Mouse (Mus musculus) CH12F3 (cell line): Measurements from ENCODE around the gene Pigk.

Experiments used
- in situ Hi-C: fragments of 300-500 bp; cut with MboI; formaldehyde crosslinking; loops from 2 replicates; pipeline ENCODE4 v1.14.3; 2020; ENCODE audit warnings: low sequenced_read_pairs

The Pigk gene

DNA sequence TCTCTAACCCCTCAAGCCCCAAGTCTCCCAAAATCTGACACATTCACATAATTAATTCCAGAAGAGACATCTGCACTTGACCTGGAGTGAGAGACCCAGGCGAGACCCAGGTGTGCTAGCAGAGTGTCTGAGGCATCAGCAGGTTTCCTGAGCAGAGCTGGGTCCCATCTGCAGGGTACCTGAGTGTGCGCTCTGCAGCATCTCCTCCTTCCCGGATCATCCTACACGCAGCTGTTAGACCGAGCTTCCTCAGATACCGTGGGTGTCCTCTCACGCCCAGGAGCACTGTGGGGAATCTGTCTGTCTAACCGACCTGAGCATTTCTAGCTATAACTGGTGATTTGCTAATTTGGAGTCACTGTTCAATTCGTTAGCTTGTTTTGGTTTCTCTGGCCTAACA, 10.5 kb downstream of the Pigk start:
- in situ Hi-C loops, result no loop called here

DNA sequence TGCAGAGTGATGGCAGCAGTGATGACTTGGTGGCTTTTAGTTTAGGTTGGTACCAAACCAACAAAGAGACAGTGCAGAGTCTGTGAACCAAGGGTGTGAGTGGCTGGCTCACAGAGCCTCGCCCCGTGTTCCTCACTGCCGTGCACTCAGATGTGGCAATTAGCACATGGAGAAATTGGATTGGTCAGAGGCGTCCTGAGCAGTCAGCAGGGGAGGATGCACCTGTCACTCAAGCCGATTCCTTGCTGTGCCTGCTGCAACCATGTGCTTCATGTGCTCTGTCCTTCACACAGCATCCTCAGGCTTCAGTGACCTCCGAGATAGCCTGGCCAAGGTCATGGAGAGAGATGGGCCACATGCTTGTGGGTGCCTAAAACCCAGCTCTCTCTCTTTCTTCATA, 14.3 kb downstream of the Pigk start:
- in situ Hi-C loops, result loop anchor here (25.0 kb wide), 2 partner anchors 466 to 616 kb away; partner anchors contain the start of gene Nexn

DNA sequence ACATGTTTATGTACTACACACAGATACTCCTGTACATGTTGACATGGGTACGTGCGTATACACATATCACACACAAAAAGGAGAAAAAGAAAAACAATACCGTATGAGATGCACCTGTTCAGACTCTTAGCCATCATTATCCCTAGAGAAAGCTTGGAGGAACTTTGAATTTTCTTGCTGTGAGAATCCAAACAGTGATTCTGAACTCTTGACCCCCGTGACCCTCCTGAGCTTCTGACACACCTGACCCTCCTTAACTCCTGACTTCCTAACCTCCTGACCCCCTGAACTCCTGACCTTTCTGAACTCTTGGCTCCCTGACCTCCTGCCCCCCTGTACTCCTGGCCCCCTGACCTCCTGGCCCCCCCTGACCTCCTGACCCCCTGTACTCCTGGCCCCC, 19.1 kb downstream of the Pigk start:
- in situ Hi-C loops, result loop anchor here (25.0 kb wide), 2 partner anchors 471 to 621 kb away; partner anchors contain the start of gene Nexn

DNA sequence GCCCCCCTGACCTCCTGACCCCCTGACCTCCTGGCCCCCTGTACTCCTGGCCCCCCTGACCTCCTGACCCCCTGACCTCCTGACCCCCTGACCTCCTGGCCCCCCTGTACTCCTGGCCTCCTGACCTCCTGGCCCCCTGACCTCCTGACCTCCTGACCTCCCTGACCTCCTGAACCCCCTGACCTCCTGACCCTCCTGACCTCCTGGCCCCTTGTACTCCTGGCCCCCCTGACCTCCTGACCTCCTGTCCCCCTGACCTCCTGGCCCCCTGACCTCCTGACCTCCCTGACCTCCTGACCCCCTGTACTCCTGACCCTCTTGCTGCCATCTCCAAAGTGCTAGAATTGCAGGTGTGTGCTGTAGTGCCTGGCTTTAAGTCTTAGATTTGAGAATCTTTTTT, 19.6 kb downstream of the Pigk start:
- in situ Hi-C loops, result loop anchor here (25.0 kb wide), 2 partner anchors 471 to 621 kb away; partner anchors contain the start of gene Nexn

DNA sequence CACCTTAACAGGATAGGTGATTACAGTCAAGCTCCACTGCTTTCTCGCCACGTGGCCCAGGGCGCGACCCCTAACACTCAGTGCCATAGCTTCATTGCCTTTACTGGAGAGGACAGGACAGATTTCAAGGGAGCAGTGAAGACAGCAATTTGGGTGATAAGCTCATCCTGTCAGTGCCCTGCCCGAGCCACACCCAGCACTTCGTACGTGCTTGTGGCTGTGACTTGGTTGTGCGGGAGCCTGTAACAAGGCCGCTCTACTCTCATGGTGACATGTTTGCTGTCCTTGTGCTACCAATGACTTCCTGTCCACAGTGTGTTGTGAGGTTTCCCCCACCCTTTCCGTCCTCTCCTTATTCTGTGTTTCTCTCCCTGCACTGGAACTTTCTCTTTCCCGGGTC, 20.2 kb downstream of the Pigk start:
- in situ Hi-C loops, result loop anchor here (25.0 kb wide), 2 partner anchors 472 to 622 kb away; partner anchors contain the start of gene Nexn

DNA sequence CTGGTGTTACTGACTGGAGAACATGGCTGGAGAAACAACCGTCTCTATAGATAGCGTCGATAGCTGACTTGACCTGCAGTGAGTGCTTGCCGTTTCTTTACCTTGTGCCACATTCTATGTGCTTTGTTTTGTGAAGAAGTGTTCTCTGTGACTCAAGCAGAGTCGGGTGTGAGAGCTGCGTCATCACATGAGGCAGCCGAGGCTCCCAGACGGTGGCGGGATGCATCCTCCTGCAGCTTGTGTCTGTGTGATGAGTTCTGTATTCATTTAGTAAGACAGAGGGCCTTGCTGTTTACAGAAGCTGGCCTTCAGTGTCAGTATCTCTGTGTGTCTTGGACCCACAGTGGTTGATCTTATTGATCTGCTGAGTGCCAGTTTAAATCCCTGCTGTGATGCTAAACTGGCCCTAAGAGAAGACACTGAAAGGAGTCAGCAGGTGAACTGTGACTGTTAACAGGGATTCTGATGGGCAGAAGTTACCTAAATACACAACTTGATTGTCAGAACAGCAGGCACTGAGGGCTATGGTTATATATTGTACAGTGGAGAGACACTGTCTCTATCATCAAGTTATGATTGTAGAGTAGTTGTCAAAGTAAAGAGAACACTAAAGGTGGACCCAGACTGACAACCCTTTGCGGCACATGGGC, 21.8 kb downstream of the Pigk start:
- in situ Hi-C loops, result loop anchor here (25.0 kb wide), 2 partner anchors 473 to 623 kb away; partner anchors contain the start of gene Nexn

DNA sequence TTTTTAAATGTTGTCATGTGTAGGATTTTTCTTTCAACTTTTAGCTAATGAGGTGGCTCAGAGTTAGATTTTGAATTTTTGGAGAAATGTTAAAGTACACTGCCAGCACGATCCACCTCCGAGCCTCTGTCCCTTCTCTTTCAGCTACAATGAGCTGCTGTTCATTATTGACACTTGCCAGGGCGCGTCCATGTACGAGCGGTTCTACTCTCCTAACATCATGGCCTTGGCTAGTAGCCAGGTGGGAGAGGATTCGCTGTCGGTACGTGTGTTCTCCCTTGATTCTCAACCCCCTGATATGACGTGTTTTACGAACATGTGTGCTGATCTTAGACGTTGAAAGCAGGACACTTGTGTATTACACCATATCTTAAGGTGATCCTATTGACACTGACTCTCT, 30.4 kb downstream of the Pigk start:
- in situ Hi-C loops, result loop anchor here (10.0 to 25.0 kb wide), 3 partner anchors 270 to 632 kb away; partner anchors contain the start of gene Nexn

DNA sequence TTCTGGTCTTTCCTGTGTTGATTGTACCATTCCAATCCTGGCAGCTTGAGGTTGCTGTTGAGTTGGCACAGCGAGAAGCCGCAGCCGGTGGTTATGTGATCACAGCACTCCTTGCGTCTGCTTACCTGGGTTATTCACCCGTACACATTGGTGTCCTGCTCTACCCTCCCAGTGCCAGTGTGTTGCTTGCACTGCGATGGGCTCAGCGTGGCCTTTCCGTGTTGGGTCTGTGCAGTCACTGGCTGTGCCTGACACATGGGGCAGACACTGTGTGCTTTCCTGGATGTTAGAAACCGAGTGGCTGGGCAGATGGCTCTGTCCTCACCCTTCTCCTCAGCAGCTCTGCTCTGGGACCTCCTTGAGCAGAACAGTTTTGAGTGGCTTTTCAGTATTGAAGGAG, 31.7 kb downstream of the Pigk start:
- in situ Hi-C loops, result loop anchor here (10.0 to 25.0 kb wide), 3 partner anchors 271 to 633 kb away; partner anchors contain the start of gene Nexn

DNA sequence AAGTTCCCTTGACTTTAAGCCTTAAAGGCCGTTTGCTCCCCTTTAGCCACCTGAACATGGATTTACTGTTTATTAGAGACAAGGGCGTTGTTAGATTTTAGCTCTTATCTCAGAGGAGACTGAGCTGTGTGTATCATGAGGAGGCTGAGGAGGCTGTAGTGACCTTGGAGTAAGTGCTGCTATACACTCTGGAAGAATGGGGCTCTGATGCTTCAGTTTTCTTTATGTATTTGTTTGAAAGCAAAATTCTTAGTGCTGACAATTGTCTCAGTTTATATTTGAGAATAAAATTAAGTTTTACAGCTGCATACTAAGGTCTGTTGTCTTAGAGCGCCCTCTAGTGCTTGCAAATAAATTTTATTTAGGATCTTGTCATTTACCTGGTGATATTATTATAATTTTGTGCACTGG, 35.6 kb downstream of the Pigk start:
- in situ Hi-C loops, result loop anchor here (10.0 to 25.0 kb wide), 3 partner anchors 275 to 637 kb away; partner anchors contain the start of gene Nexn

DNA sequence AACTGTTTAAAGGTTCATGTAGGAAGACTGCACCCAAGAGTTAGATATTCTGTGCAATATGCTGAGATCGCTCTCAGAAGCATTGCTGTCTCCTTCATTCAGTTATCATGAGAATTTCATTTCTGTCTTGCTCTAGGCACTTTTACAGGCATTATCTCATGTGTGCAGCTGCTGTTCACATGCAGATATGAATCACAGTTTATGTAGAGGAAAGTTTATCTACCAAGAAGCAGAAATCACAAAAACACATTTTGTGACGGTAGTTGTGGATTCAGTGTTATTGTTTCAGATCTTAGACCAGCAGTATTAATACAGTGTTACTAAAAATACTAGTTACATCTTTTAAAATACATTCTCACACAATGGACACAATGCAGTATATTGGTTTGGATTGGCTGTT, 36.0 kb downstream of the Pigk start:
- in situ Hi-C loops, result loop anchor here (10.0 to 25.0 kb wide), 4 partner anchors 275 to 1087 kb away; partner anchors contain the start of genes Asb17 and Nexn

DNA sequence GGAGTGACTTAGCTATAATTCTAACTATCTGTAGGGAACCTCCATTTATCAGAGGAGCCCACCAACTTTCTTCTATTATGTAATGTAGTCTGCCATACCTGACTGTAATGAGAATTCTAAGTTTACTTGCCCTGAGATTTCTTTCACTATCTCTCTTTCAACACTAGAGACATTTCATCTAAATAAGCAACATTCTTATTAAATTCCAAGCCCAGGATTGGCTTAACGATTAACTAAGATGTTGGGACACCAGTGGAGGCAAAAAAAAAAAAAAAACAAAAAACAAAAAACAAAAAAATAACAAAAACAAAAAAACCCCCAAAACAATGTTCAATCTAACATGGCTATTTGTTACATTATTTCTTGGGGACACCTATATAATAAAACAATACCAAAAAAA, 39.0 kb downstream of the Pigk start:
- in situ Hi-C loops, result loop anchor here (25.0 kb wide), 1 partner anchor 1084 kb away; the partner anchor contains the start of gene Asb17

DNA sequence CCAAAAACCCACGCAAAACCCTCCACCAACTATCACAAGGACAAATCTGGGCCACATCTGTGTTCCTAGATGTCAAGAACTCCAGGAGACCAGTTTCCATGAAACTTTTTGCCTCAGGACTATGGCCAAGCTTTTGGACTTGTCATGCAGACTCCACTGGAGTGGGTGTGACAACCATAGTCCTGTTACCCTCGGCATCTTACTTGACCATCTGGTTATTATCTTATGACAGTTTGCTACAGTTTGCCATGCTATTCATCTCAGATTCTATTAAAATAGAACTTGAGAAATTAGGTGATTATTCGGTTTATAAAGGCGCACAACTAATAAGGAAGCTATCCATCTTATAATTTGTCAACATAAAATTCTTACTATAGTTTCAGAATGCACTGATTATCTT, 39.4 kb downstream of the Pigk start:
- in situ Hi-C loops, result loop anchor here (25.0 kb wide), 1 partner anchor 1084 kb away; the partner anchor contains the start of gene Asb17

DNA sequence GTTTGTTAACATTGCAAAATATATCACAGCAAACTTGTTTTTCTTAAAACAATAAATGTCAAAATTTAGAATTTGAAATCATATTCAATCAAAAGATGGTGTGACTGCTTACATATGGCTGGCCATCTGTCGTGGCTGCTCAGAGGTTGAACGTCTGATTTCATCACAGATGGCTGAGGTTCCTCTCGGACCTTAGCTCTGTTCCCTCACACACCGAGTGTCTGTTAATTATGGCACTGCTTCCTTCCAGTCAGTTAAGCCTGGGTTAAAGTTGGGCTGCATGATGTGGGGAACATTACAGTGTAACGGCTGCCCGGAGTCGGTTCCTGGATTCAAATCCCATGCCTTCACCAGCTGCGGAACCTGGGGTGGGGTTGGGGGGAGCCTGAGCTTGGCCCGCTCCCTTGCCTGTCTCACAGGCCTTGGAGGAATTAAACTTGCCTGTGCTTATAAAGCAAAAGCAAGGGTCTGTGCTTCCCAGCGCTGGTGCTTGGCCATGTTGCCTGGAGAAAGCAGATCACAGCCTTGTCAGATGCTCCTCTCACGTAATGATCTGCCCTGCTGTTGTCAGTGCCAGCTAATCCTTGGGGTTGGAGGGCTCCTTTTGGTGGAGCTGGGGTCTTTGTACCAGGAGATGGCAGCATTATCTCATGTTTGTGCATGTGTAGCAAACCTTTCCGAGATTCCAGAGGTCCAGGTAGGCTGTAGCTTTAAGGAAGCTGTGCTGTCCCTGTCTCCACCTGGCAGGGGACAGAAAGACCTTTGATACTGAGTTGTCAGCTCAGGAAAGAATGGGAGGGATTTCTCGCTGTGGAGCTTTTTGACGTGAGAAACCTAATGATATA, 40.2 kb downstream of the Pigk start:
- in situ Hi-C loops, result loop anchor here (25.0 kb wide), 1 partner anchor 1083 kb away; the partner anchor contains the start of gene Asb17

DNA sequence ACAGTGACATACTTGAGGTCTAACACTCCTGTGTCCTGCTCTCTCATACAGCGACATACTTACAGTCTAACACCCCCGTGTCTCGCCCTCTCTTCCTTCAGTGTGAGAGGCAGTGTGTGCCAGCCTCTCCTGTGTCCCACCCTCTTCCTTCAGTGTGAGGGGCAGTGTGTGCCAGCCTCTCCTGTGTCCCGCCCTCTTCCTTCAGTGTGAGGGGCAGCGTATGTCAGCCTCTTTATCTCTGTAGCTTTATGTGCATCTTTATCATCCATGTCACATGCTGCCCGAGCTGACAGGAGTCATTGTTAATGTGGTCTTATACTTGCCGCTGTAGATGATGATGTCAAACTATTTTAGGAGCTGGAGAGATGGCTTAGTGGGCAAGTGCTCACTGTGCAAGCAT, 41.6 kb downstream of the Pigk start:
- in situ Hi-C loops, result loop anchor here (25.0 kb wide), 1 partner anchor 1082 kb away; the partner anchor contains the start of gene Asb17

DNA sequence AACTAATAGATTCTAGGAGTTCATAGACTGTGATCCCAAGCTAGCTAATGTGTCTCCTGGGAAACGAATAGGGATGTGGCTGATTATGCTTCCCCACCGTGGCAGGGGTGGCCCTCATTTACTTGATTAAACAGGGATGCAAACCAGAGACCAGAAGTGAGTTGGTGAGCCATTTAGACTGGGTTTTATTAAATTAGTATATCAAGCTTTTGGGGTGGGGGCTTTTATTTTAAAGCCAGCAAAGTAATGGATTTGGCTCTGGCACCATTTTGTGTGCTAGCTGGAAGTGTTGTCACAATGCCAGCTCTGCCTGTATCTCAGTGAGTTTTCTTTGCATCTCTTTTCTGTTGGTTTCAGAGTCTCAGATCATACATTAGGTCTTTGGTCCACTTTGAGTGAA, 43.0 kb downstream of the Pigk start:
- in situ Hi-C loops, result loop anchor here (25.0 kb wide), 1 partner anchor 1080 kb away; the partner anchor contains the start of gene Asb17

DNA sequence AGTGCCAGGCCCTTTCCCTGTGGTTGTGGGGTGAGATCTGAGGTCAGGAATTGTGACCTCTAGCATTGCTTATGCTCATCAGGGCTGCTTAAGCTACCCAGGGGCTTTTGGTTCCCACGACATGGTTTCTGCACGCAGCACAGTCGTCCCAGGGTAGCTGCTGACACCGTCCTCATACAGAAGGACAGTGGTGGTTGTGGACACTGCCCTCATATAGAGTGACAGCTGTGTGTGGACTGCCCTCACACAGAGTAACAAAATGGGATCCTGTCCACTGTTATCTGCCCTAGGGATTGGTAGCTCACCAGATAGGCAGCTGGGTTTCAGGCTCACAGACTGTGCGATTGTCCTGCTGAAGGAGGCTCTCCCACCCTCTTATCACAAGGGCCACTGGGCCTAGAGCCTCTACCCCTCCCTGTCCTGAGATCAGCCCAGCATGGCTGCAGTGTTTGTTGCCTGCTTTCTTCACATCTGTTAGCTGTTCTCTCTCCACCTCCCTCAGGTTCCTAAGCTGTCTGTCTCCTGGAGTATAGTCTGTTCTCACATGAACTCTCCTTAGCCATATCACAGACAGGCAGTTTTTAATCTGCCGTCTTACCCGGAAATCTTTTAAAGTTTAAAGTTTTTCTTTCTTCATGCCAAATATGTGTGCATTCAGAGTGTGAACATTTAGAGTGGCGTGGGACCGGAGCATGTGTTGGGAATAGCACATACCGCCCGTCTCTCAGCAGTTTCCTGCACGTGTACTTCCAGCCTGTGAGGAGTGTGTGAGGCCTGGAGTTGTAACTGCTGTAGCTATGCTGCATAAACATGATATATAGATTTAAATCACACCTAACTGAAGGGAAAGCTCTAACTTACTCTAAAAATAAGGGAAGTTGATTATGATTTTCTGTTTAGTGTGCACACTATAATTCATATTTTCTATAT, 43.8 kb downstream of the Pigk start:
- in situ Hi-C loops, result loop anchor here (25.0 kb wide), 1 partner anchor 1080 kb away; the partner anchor contains the start of gene Asb17

DNA sequence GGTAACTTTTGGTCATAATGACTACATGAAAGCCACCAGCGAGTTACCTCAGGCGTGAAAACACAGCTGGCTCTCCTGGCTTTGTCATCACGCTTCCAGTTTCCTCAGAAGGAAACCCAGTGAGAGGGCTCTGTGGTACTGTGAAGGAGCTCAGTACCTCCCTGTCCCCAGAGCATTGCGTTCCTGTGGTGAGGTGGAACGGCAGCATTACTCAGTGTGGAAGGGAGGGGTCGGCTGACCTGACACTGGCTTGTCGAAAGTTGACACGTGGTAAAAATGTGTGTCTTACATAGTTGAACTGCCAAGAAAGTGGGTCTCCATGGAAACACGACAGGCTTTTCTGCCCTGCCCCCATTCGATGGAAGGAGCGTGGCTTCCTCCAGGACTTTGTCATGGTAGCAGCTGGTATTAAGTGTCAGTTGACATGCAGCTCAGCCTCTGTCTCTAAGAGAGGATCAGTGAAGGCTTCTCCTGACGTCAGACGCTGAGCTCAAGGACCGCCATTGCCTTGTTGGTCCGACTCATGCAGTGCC, 44.7 kb downstream of the Pigk start:
- in situ Hi-C loops, result loop anchor here (25.0 kb wide), 1 partner anchor 1079 kb away; the partner anchor contains the start of gene Asb17

DNA sequence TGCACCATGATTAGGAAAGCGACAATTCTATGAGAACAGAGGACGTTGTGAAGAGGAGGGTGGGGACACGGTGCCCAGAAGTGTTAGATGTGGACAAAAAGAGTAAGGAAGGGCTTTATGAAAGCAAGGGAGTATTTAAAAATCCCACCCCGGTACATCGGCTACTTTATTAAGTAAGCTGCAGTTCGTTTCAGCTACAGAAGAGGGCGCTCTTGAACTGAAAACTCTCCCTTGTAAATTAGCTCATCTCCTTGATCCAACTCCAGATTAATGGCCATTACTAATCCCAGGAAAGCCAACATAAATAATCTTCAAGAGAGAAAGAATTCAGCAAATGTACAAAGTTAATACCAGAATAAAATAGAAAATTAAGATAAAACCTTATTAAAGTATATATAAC, 47.2 kb downstream of the Pigk start:
- in situ Hi-C loops, result loop anchor here (25.0 kb wide), 1 partner anchor 1076 kb away; the partner anchor contains the start of gene Asb17

DNA sequence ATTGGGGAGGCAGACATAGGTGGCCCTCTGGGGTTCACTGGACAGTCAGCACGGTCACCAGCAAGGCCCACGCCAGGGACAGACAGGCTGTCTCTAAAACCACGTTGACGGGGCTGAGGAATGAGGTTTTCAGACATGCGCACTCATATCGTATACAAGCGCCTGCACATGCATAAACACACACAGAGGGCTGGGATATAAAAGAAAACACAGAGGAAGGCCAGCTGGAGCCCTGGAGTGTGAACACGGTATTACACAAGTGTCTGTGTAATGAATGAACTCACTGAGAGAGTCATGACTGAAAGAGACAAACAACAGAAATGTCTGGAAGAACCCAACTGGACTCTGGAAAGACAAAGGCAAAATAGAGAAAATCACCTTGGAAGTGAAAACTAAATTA, 47.8 kb downstream of the Pigk start:
- in situ Hi-C loops, result loop anchor here (25.0 kb wide), 1 partner anchor 1076 kb away; the partner anchor contains the start of gene Asb17
